ENCODE assay signal across 27 mouse cellular contexts in the genomic region with DNA sequence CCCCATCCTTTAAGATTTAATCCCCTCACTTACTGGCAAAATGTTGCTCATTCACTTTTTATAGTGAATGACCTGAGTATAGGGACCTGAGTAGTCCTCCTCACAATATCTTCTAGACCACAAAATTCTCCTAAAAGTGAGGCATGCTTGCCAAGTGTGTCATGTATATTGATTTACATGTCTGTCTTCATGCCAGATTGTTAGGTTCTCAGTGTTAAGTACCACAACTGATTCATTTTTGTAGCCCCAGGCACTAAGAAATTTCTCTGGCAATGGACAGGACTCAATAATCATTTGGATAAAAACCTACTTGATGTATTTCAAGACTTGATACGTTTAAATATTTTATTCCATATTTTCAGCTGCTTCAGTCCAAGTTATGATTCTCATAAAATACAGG. TPM values are rescaled to one million over a fixed set of nuclear protein-coding genes. Genes with fewer than 3 reads are reported as not detected.
"Had no signal": no experiment of that assay in that cellular context is flagged by ENCODE, and none has a peak within 500 bp of the region (broad histone marks: within the 10 kb centered on the region; RNA-seq: fewer than 3 reads in every experiment).

No protein-coding gene starts in this region.

- H3K9ac ChIP-seq: embryonic facial prominence, embryonic 12.5 days; embryonic facial prominence, embryonic 13.5 days; embryonic facial prominence, embryonic 15.5 days; forebrain, embryonic 12.5 days; forebrain, embryonic 13.5 days; forebrain, embryonic 15.5 days; forebrain, postnatal 0 days had no signal

- H3K27me3 ChIP-seq: embryonic facial prominence, embryonic 15.5 days; forebrain, embryonic 15.5 days had no signal

- H3K4me2 ChIP-seq: embryonic facial prominence, embryonic 12.5 days; embryonic facial prominence, embryonic 13.5 days; embryonic facial prominence, embryonic 15.5 days; forebrain, embryonic 12.5 days; forebrain, embryonic 13.5 days; forebrain, embryonic 15.5 days had no signal

- H3K9me3 ChIP-seq: embryonic facial prominence, embryonic 10.5 days; embryonic facial prominence, embryonic 12.5 days; embryonic facial prominence, embryonic 13.5 days; embryonic facial prominence, embryonic 15.5 days; forebrain, embryonic 10.5 days; forebrain, embryonic 12.5 days; forebrain, embryonic 13.5 days; forebrain, embryonic 15.5 days had no signal

- DNase-seq: cerebellum, adult 9-10 months; cerebellum, adult 9-11 months; cerebellum, postnatal 10 days; cerebellum, postnatal 14 days; cerebellum, postnatal 25 days; cerebellum, postnatal 36 days; embryo, embryonic 11 days; forebrain, postnatal 0 days; gastrocnemius, adult 2 months; gastrocnemius, postnatal 10 days; gastrocnemius, postnatal 14 days; gastrocnemius, postnatal 25 days; gastrocnemius, postnatal 36 days; heart, adult 11 months; heart, adult 18-20 months; heart, adult 2 months had no signal

- H3K27ac ChIP-seq: embryonic facial prominence, embryonic 10.5 days; embryonic facial prominence, embryonic 12.5 days; embryonic facial prominence, embryonic 13.5 days; embryonic facial prominence, embryonic 15.5 days; forebrain, embryonic 10.5 days; forebrain, embryonic 12.5 days; forebrain, embryonic 13.5 days; forebrain, embryonic 15.5 days; gastrocnemius, adult 2 months; heart, adult 2 months had no signal

- H3K36me3 ChIP-seq: embryonic facial prominence, embryonic 10.5 days; embryonic facial prominence, embryonic 12.5 days; embryonic facial prominence, embryonic 13.5 days; embryonic facial prominence, embryonic 15.5 days; forebrain, embryonic 10.5 days; forebrain, embryonic 12.5 days; forebrain, embryonic 15.5 days had no signal

- H3K4me3 ChIP-seq: embryonic facial prominence, embryonic 10.5 days; embryonic facial prominence, embryonic 12.5 days; embryonic facial prominence, embryonic 13.5 days; embryonic facial prominence, embryonic 15.5 days; erythroblast, embryonic 14.5 days; forebrain, embryonic 10.5 days; forebrain, embryonic 12.5 days; forebrain, embryonic 13.5 days; forebrain, embryonic 15.5 days; gastrocnemius, adult 2 months; heart, adult 2 months had no signal

- H3K4me1 ChIP-seq: embryonic facial prominence, embryonic 10.5 days; embryonic facial prominence, embryonic 12.5 days; embryonic facial prominence, embryonic 13.5 days; embryonic facial prominence, embryonic 15.5 days; forebrain, embryonic 12.5 days; forebrain, embryonic 13.5 days; forebrain, embryonic 15.5 days had no signal

- ATAC-seq: forebrain, embryonic 13.5 days; forebrain, embryonic 14.5 days; forebrain, embryonic 15.5 days; forebrain, embryonic 16.5 days; forebrain, postnatal 0 days had no signal

RNA-seq across cellular contexts. Expression of a gene that starts 8.5 kb away (rescaled TPM):
- polyA plus RNA-seq: erythroblast, embryonic 14.5 days had no signal
